Mouse (Mus musculus) neural tube, embryonic 12.5 days (tissue): Measurements from ENCODE around the gene Rangrf. TPM values are rescaled to one million over a fixed set of nuclear protein-coding genes. Genes with fewer than 3 reads are reported as not detected.
"Not testable (repeated sequence)": the region's sequence is repeated elsewhere in the genome, so short reads cannot be mapped to it uniquely, and the experiment has no call there.

Experiments
- ATAC-seq: fragments of 200-750 bp; cut with Nextera tagmentation; 2 replicates; pipeline ENCODE4 v1.8.0; 2017; ENCODE audit warnings: low read depth, mild to moderate bottlenecking, moderate TSS enrichment, moderate library complexity; ENCODE audit not compliant: low FRiP score
- H3K27ac ChIP-seq: fragments of 300-500 bp; sonication (generic); 2 replicates; pipeline ENCODE4 v1.5.1; 2016
- H3K27me3 ChIP-seq: fragments of 300-500 bp; sonication (generic); replicated peaks from 2 replicates; pipeline ENCODE4 v1.6.1; 2016; ENCODE audit warnings: mild to moderate bottlenecking
- H3K36me3 ChIP-seq: fragments of 300-500 bp; sonication (generic); 2 replicates; pipeline ENCODE4 v1.6.1; 2016; ENCODE audit warnings: mild to moderate bottlenecking
- H3K4me1 ChIP-seq: fragments of 300-500 bp; sonication (generic); 2 replicates; pipeline ENCODE4 v1.6.1; 2016
- H3K4me2 ChIP-seq: fragments of 300-500 bp; sonication (generic); replicated peaks from 2 replicates; pipeline ENCODE4 v1.6.1; 2016; ENCODE audit warnings: mild to moderate bottlenecking
- H3K4me3 ChIP-seq: fragments of 300-500 bp; sonication (generic); 2 replicates; pipeline ENCODE4 v1.5.1; 2016
- H3K9ac ChIP-seq: fragments of 300-500 bp; sonication (generic); 2 replicates; pipeline ENCODE4 v1.6.1; 2016; ENCODE audit warnings: mild to moderate bottlenecking
- H3K9me3 ChIP-seq: fragments of 300-500 bp; sonication (generic); 2 replicates; pipeline ENCODE4 v1.6.1; 2016; ENCODE audit warnings: mild to moderate bottlenecking
- WGBS: fragments of 180-500 bp; shearing (Covaris S2); methylation state at CpG from one replicate; pipeline ENCODE4 v1.1.7; 2016; 5-methylcytosine and 5-hydroxymethylcytosine counted together
- polyA plus RNA-seq: library from polyadenylated mRNA; unstranded; fragments of >200 nt; fragmentation: Nextera tagmentation; extraction: Ambion mirVana; gene quantifications from 2 replicates; pipeline ENCODE4 v1.2.1, GENCODE M21; 2016

Rangrf gene
- polyA plus RNA-seq, 1 experiment from 2014 or later, result 42.2 TPM

DNA sequence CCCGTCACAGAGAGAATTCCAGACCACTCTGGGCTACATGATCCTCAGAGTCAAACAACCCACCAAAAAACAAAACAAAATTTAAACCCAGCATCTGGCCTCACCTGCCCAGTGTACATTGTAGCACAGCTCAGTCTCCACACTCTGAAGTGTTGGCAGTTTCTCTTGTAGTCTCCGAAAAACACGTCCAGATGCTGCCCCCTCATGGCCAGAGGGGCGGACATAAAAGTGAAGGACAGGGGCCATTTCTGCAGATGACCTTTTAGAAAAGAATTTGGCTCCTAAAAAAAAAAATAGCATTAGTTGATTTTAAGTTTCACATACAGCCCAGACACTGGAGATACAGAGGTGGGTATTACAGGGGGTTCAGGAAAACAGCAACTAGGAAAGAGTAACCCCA, 28.6 kb upstream of the Rangrf start:
- H3K27me3 ChIP-seq, result no peaks in the 10 kb centered on the region
- no peak overlapping the region for H3K9ac ChIP-seq
- peaks cover 9% of the 10 kb centered on the region for H3K4me1 ChIP-seq
- peaks cover 48% of the 10 kb centered on the region for H3K36me3 ChIP-seq
- H3K27ac ChIP-seq, result no peak overlapping the region
- no peak overlapping the region for H3K4me2 ChIP-seq
- H3K4me3 ChIP-seq, result no peak overlapping the region
- no peak for ATAC-seq
- WGBS, result 69% methylated on average over 4 of the region's 4 CpGs
- H3K9me3 ChIP-seq, result no peaks in the 10 kb centered on the region

DNA sequence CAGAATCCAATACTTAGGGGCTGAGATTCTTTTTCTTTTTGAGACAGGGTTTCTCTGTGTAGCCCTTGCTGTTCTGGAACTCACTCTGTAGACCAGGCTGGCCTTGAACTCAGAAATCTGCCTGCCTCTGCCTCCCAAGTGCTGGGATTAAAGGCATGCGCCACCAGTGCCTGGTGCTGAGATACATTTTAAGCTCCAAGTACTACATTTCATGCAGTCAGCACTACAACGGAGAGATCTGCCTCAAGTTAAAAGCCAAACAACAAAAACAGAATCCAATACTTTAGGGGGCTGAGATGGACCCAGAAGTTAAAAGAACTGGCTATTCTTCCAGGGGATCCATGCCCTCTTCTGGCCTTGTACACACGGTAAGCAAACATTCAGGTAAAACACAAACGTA, 27.8 kb upstream of the Rangrf start:
- ATAC-seq, H3K27ac ChIP-seq, H3K4me1 ChIP-seq, H3K4me3 ChIP-seq, H3K4me2 ChIP-seq, H3K27me3 ChIP-seq, H3K9ac ChIP-seq, H3K9me3 ChIP-seq: not testable (repeated sequence)
- peaks cover 55% of the 10 kb centered on the region for H3K36me3 ChIP-seq
- 94% methylated on average over 4 of the region's 4 CpGs for WGBS

DNA sequence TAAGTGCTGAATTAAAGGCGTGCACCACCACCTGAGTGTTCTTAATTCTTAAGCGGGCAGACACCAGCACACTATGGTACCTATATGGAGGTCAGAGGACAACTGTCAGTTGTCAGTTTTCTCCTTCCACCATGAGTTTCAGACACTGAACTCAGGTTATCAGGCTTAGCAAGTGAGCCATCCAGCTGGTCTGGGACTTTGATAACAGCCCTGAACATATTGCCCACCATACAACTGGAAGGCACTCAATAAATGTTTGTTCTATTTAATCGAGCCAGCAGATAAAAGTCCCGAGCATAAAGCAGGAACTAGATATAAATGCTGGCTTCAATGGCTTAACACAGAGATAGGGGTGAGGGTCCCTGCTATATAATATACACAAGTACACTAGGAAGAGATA, 22.1 kb upstream of the Rangrf start:
- H3K4me2 ChIP-seq, result no peak overlapping the region
- no peaks in the 10 kb centered on the region for H3K9me3 ChIP-seq
- H3K4me1 ChIP-seq, result no peaks in the 10 kb centered on the region
- no peak overlapping the region for H3K4me3 ChIP-seq
- H3K27ac ChIP-seq, result no peak overlapping the region
- no peaks in the 10 kb centered on the region for H3K27me3 ChIP-seq
- H3K36me3 ChIP-seq, result peaks cover 94% of the 10 kb centered on the region
- 95% methylated on average over 4 of the region's 4 CpGs for WGBS
- ATAC-seq, result no peak
- H3K9ac ChIP-seq, result no peak overlapping the region

DNA sequence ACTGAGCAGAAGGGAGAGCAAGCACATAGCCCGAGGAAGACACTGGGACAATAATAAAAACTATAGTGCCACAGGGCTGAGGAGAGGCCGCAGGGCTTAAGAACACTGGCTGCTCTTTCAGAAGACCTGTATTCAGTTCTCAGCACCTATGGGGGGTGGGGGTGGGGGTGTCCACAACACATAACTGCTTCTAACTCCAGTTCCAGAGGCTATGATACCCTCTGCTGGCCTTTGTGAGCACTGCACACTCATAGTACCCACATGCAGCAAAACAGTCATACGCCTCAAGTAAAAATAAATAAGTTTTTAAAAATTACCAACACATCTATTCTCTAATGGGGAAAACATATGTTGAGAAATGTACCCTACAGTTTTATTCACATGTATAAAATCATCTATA, 19.4 kb upstream of the Rangrf start:
- Histone ChIP-seq H3K4me1 (no peaks in the 10 kb centered on the region), H3K27me3 (no peaks in the 10 kb centered on the region), H3K36me3 (peaks cover 94% of the 10 kb centered on the region), H3K4me3 (no peak overlapping the region), H3K9me3 (no peaks in the 10 kb centered on the region), H3K9ac (no peak overlapping the region), H3K4me2 (no peak overlapping the region), H3K27ac (no peak overlapping the region)
- 93% methylated on average over 3 of the region's 3 CpGs for WGBS
- no peak for ATAC-seq

DNA sequence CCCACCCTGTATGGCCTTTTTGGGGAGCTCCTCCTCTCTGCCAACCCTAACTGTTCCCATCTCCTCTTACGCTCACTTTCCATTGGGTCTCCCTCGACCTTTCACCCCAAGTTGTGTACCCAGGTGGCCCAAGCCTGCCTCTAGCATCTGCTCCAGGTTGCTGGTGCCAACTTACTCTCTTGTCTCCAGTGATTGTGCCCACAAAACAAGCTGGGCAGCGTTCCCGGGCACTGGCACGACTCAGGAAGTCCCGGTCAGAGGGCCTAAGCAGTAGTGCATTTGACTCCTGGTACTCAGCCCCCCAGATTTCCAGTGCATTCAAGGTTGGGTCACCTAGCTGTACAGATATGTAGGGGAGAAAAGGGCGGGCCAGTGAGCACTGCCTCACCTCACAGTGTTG, 18.1 kb upstream of the Rangrf start:
- Histone ChIP-seq H3K4me3 (no peak overlapping the region), H3K4me1 (no peaks in the 10 kb centered on the region), H3K27ac (no peak overlapping the region), H3K9me3 (no peaks in the 10 kb centered on the region), H3K27me3 (no peaks in the 10 kb centered on the region), H3K36me3 (peaks cover 90% of the 10 kb centered on the region), H3K4me2 (no peak overlapping the region), H3K9ac (no peak overlapping the region)
- WGBS, result 91% methylated on average over 7 of the region's 7 CpGs
- no peak for ATAC-seq

DNA sequence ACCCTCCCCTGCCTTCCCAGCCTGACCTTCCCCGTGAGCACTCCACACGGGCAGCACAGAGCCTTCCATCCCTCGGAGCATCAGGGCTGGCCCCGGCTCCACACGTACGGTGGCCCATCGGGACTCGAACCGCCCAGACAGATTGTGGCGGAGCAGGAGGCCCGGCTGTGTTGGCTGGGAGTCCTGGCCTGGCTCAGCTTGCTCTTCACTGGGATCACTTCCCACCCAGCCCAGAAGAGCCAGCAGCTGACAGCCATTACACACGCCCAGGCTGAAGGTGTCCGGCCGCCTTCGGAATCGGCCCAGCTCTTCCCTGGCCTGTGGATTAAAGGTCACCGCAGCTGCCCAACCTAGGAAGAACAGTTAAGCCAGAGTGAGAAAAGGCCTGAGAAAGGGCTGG, 13.4 kb upstream of the Rangrf start:
- no peaks in the 10 kb centered on the region for H3K4me1 ChIP-seq
- no peaks in the 10 kb centered on the region for H3K27me3 ChIP-seq
- H3K27ac ChIP-seq, result no peak overlapping the region
- H3K4me3 ChIP-seq, result no peak overlapping the region
- no peak overlapping the region for H3K9ac ChIP-seq
- WGBS, result 94% methylated on average over 17 of the region's 17 CpGs
- H3K36me3 ChIP-seq, result peaks cover 63% of the 10 kb centered on the region
- H3K9me3 ChIP-seq, result no peaks in the 10 kb centered on the region
- no peak overlapping the region for H3K4me2 ChIP-seq
- no peak for ATAC-seq

DNA sequence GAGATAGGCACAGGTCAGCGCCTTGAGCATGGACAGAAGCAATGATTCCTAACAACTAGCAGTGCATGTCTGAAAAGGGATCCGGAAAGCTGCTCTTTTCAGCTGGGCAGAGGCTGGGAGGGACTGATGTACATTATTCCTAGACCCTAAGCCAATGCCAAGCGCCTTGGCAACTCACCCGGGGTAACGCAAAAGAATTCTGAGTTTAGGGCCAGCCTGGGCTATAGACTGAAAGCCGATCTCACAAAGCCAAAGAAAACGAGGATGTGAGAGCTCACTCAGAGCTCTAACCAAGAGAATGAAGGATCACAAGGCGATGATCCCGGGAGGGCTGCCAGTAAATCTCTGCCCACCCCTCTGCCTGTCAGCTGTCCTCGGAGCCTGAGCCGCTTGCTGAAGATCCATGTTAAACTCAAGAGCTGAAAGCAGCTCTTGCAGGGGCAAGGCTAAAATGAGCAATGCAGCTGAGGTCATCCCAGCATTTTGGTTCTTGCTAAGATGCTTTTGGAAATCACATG, 12.4 kb upstream of the Rangrf start:
- Histone ChIP-seq H3K27me3 (no peaks in the 10 kb centered on the region), H3K36me3 (peaks cover 53% of the 10 kb centered on the region), H3K4me1 (no peaks in the 10 kb centered on the region), H3K27ac (no peak overlapping the region), H3K4me3 (no peak overlapping the region), H3K4me2 (no peak overlapping the region), H3K9ac (no peak overlapping the region), H3K9me3 (no peaks in the 10 kb centered on the region)
- 89% methylated on average over 11 of the region's 11 CpGs for WGBS
- no peak for ATAC-seq

DNA sequence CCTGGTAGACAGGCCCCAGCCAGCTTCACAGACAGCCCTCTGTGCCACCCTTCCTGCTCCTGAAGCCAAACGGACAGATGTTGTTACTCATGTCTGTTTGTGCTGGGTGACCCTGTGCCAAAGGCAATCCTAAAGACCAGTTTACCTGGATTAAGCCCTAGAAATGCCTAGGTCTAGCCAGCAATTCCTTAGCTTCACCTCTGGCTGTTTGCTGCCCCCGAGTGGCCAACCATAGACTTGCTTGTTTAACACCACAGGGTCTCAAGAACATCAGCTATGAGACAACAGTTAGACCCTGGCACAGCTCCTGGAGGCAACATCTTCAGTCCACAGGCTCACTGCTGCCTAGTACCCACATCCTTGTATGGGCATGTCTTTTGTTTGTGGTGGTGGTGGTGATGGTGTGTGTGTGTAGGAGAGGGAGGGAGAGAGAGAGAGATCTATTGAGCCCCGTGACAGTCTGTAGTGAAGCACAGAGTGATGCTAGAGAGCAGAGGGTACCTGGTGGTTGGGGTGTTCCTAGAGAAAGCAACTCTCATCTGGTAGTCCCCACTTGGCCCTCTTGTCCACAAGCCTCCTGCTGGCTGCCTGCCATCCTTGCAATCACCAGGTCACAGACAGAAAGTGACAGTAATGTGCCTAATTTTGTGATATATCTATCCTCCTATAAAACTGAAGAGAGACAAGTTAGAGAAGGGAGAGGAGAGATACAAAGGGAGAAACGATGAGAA, 7.8 kb upstream of the Rangrf start:
- no peak overlapping the region for H3K9ac ChIP-seq
- H3K4me3 ChIP-seq, result no peak overlapping the region
- 33% methylated on average over 4 of the region's 4 CpGs for WGBS
- H3K27ac ChIP-seq, result no peak overlapping the region
- H3K9me3 ChIP-seq, result no peaks in the 10 kb centered on the region
- no peak overlapping the region for H3K4me2 ChIP-seq
- ATAC-seq, result no peak
- H3K27me3 ChIP-seq, result no peaks in the 10 kb centered on the region
- peaks cover 12% of the 10 kb centered on the region for H3K36me3 ChIP-seq
- H3K4me1 ChIP-seq, result no peaks in the 10 kb centered on the region

DNA sequence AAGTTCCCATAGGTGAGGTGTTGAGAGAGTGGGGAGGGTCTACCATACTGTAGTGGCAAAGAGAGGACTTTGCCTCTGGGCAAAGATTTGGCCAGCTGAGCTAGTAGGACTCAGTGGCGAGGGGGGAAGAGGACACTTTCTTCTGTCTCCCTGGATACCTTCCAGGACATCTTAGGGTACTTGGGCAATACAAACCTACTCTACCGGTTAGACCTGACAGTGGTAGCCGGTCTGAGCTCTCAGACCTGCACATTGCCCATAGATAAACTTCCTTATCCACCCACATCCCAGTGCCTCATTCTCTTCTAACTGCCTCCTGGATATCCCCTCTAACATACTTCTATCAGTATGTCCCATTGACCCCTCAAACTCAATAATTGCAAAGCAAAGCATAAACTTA, 5.9 kb upstream of the Rangrf start:
- no peak overlapping the region for H3K9ac ChIP-seq
- no peaks in the 10 kb centered on the region for H3K4me1 ChIP-seq
- H3K4me2 ChIP-seq, result no peak overlapping the region
- H3K4me3 ChIP-seq, result no peak overlapping the region
- ATAC-seq, result no peak
- H3K9me3 ChIP-seq, result no peaks in the 10 kb centered on the region
- WGBS, result 66% methylated on average over 3 of the region's 3 CpGs
- no peaks in the 10 kb centered on the region for H3K27me3 ChIP-seq
- H3K27ac ChIP-seq, result no peak overlapping the region
- H3K36me3 ChIP-seq, result no peaks in the 10 kb centered on the region

DNA sequence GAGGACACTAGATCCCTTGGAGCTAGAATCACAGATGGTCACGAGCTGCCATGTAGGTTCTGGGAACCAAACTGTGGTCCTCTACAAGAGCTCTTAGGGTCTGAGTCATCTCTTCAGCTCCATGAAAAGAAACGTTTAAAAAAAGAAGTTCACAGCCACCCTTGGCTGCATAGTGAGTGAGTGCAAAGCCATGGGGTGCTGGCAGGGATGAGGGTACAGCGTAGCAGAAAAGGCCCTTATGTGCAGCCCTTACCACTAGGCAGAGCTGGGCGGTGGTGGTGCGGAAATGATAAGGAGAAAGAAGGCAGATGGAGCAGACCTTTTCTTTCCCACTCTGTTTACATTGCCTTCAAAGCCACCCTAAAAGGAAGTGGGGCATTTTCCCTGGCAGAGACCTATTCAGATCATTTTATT, 4.3 kb upstream of the Rangrf start:
- no peaks in the 10 kb centered on the region for H3K36me3 ChIP-seq
- no peak overlapping the region for H3K4me2 ChIP-seq
- no peaks in the 10 kb centered on the region for H3K9me3 ChIP-seq
- no peak for ATAC-seq
- no peak overlapping the region for H3K9ac ChIP-seq
- no peaks in the 10 kb centered on the region; the same call in 1 of the 2 replicates for H3K27me3 ChIP-seq
- no peaks in the 10 kb centered on the region for H3K4me1 ChIP-seq
- WGBS, result 63% methylated on average over 5 of the region's 5 CpGs
- H3K4me3 ChIP-seq, result no peak overlapping the region
- H3K27ac ChIP-seq, result no peak overlapping the region

DNA sequence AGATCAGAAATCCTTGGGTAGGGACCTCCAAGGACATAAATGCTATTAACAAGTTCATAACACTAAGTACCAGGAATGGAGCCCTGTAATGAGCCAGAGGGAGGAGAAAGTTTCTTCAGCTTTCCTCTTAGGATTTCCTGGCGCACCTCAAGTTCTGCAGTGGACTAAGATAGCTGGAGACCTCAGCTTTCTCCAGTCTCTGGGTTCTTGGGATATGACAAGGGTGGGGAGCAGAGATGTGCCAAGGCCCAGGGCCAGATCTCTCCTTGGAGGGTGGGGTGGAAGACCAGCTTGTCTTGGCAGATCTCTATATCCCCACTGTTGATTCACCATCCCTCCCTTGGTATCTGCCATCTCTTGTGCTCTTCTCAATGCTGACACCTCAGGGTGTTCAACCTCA, 616 bp upstream of the Rangrf start:
- WGBS, result 95% methylated on average over 1 of the region's 1 CpGs
- H3K27ac ChIP-seq, result no peak overlapping the region
- H3K9me3 ChIP-seq, result no peaks in the 10 kb centered on the region
- no peak overlapping the region for H3K4me3 ChIP-seq
- peaks cover 10% of the 10 kb centered on the region for H3K4me1 ChIP-seq
- no peak overlapping the region for H3K9ac ChIP-seq
- ATAC-seq, result no peak
- no peaks in the 10 kb centered on the region; the same call in 1 of the 2 replicates for H3K27me3 ChIP-seq
- H3K36me3 ChIP-seq, result no peaks in the 10 kb centered on the region
- H3K4me2 ChIP-seq, result no peak overlapping the region

DNA sequence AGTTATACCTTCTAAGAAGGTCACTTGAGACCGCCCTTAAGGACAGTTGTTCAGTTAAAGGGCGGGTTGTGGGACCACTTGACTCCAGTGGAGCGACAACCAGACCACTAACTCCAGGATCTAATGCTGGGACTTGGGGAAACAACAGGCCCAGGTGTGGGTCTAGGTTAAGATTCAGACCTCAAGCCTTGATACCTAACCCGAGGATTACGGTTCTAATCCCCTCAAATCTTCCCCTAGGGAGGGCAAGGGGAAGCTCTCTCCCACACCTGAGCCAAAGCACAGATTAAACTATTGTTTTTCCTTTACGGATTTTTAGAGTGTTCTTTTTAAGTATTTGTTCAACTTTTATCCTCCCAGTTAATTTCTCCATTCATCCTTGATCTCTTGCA, 930 bp downstream of the Rangrf start:
- Histone ChIP-seq H3K27ac (no peak overlapping the region), H3K9ac (0 out of 2 replicates have a peak overlapping the region, but pooled peaks have one; percentile 6), H3K36me3 (no peaks in the 10 kb centered on the region), H3K4me3 (peak overlapping the region; percentile 41), H3K9me3 (no peaks in the 10 kb centered on the region), H3K4me1 (peaks cover 10% of the 10 kb centered on the region), H3K27me3 (no peaks in the 10 kb centered on the region; the same call in 1 of the 2 replicates), H3K4me2 (peak overlapping the region; percentile 63)
- WGBS, result 39% methylated on average over 6 of the region's 6 CpGs
- no peak for ATAC-seq
